Mouse (Mus musculus) heart, postnatal 4 days (tissue): ENCODE results near the gene Fto. TPM values are rescaled to one million over a fixed set of nuclear protein-coding genes. Genes with fewer than 3 reads are reported as not detected.

Source experiments
- DNase-seq: peaks from one replicate; pipeline ENCODE4 v3.0.0; 2021
- total RNA-seq, 2 experiments: library from RNA; stranded (reverse); gene quantifications; 2 replicates each; pipeline ENCODE4 v1.2.3; 2021

The Fto gene
- total RNA-seq, 2 experiments from 2014 or later, result 81.5 to 87.0 TPM

- no peak for DNase-seq
Measured at GRCm38 (mm10) chr8:91458016-91458415, 144.7 kb downstream of the Fto start.

DNA sequence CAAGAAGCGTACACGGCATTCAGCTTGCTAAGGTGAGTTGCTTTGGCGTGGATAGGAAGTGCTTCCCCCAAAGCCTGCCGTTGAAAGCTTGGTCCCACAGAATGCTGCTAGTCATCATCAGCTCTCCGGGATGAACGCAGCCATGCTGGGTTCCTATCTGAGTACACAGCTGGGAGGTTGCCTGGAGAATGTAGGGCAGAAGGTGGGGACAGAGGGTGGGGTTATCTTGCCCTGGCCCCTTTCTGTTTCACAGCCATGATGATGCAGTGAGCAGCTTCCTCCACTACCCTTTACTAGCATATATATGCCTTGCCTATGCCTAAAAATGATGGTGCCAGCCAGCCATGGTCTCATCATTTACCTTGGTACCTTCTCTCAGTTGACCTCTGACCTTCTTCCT, 147.6 kb downstream of the Fto start:
- DNase-seq, result no peak

- no peak for DNase-seq
Measured at GRCm38 (mm10) chr8:91463757-91464156, 150.4 kb downstream of the Fto start.

- DNase-seq, result no peak
Measured at GRCm38 (mm10) chr8:91467463-91467862, 154.1 kb downstream of the Fto start.

DNA sequence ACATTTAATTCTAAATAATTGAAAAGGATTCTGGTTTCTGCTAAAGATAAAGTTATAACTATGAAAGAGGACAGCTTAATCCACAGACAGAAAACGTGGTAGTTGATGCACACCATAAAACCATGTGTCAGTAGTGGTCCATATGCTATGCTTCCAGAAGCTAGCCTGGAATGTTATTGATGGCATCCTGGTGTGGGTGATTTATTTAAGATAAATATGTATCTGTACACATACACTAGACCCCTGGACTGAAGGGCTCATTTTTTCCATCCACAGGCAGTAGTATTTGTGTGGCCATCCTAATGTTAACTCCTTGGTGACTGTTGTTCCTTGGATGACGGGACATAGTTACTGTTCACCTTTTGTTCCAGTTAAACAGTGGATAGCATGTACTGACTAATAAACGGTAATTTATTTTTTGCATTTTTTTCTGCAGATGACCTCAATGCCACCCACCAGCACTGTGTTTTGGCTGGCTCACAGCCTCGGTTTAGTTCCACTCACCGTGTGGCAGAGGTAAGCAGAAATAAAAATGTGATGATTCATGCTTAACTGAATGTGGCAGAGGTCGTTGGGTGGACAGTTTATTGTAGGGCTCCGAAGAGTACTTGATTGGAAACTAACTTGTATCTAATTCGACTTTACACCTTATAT, 154.7 kb downstream of the Fto start:
- DNase-seq, result no peak

DNA sequence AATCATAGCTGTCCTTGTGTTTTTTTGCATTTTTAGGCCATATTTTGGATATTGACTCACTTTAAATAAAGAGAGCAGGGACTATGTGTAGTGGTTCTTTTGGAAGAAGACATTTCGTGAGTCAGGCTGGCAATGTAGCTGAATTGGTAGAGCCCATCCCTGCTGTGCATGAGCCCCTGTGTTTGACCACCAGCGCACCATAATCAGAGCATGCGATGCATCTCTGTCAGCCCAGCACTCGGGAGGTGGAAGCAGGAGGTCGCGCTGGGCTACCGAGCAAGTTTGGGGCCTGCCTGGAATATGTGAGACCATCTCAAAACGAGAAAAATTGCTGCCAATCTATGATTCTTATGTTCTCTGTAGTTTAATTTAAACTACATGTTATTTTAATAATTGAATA, 156.1 kb downstream of the Fto start:
- no peak for DNase-seq

DNA sequence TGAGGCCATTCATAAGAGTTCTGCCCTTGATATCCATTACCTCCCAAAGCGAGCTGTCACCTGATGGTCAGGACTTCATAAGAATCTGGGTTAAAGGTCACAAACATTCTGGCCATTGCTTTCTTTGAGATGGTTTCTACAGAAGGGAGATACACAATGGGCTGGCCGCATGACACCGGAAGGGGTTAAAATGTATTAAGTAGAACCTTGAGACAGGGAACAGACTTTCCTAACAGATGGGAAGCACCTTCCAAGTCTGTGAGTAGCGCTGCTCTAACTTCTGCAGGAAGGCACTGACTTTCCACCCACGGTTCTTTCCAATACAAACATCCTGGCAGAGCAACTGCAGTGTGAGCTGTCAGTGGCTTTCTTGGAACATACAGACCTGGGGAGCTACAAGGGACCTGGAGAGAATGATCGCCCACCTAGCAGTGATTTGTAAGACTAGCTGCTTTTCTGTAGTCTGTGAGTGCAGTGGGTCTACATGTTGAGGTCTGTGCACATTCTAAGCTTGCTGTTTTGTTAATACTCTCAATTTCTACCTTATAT, 161.5 kb downstream of the Fto start:
- DNase-seq, result no peak

GRCm38 (mm10) chr8:91476988-91477387, 163.7 kb downstream of the Fto start:
- no peak for DNase-seq

DNA sequence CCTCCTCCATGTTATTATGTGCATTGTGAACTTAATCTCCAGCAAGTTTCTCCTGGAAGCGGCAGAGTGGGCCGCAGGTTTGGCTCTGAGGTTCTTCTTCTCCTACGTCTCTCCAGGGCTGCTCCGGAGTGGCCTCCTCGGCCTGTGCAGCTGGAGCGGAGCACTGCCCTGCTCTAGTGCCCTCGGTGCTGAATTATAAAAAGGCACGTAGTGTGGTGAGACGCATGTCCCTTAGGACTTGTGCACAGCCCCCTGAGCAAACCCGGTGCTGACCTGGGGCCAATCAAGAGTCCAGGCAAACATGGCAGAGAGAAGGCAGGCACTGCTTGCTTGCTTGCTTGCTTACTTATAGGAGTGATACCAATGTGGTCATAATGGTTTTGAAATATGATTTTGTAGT, 164.1 kb downstream of the Fto start:
- DNase-seq, result no peak

DNA sequence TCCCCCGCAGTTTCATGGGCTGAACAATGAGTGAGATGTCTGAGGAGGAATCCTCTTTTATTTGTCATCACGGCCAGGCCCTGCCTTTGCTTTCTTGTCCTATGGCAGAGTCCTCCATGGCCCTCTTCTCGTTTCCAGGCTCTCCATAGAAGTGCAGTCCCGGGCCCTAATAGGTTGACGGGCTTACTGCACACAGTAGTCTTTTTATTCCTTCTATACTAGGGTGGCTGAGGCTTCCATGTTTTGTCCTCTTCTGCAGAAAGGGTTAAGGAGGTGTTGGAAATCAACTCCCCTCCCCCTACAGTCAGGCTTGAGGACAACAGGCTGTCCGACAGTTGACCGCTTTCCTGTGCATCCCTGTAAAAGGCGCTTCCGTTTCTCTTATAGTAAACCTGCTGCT, 169.2 kb downstream of the Fto start:
- DNase-seq, result no peak

- DNase-seq, result no peak
Measured at GRCm38 (mm10) chr8:91486394-91486793, 173.1 kb downstream of the Fto start.

GRCm38 (mm10) chr8:91487456-91487855, 174.1 kb downstream of the Fto start:
- DNase-seq, result no peak

DNA sequence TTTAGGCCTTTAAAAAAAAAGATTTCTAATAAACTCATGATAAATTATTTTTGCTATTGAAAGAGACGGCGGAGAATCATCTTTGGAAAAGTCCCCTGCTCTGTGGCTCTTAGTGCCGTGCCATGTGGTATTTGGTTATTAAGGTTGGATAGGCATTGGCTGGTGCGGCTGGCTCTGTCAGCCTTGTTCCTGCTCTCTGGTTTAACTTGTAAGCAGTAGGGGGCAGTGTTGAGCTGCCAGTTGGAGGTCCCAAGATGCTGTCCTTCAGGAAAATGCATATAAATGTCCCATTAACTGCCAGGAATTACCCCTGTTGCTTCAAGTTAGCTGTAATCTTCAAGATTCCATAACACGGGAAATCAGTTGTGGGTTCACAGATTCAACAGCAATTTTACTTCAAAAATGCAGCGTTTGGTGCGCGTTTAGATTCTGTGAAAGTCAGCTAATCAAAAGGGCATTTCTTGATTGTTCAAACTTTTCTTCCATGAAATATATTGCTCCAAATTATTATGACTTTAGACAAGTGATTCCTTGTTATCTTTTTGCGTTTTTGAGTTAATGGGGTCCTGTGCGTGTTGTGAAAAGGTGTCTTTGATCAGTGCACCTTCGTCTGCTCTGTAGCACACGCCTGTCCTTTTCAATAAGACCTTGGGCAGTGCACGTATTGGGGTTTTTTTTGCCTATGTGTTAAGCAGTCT, 174.9 kb downstream of the Fto start:
- peak; percentile 80 for DNase-seq

GRCm38 (mm10) chr8:91488784-91489450, 175.6 kb downstream of the Fto start:
- no peak for DNase-seq

GRCm38 (mm10) chr8:91490065-91490464, 176.7 kb downstream of the Fto start:
- DNase-seq, result no peak

- no peak for DNase-seq
Measured at GRCm38 (mm10) chr8:91493373-91493772, 180.0 kb downstream of the Fto start.

GRCm38 (mm10) chr8:91494501-91495259, 181.4 kb downstream of the Fto start:
- no peak for DNase-seq

DNA sequence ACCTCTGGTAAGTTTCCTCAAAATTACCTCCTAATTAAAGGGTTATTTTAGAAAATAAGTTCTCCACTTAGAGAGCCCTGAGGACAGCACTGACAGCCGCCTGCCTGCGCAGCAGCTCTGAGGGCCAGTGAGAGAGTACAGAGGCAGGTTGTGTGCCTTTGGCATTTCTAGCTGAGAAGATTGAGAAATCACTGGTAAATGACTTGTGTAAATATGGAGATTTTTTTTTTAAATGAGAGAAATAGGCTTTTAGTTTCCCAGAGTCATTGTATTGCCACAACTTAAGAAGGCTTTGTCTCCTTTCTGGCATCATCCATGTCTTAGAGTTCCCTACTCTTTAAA, 181.9 kb downstream of the Fto start:
- no peak for DNase-seq

DNA sequence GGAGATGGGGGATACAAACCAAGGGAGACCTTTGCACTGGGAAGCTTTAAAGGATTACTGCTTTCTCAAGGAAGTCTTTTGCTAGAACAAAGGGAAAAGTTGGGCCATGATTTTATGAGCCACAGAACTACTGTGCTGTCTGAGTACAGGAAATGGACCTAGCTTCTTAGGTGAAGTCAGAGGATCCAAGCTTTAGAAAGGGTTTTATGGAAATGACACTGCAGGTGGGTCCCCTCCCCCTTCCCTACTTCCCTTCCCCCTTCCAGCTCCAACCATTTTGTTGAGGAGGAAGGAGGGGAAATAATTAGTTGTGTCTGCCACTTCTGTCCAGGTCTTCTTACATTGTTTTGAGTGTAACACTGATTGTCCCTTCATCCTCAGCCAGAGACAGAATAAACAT, 182.7 kb downstream of the Fto start:
- DNase-seq, result no peak

DNA sequence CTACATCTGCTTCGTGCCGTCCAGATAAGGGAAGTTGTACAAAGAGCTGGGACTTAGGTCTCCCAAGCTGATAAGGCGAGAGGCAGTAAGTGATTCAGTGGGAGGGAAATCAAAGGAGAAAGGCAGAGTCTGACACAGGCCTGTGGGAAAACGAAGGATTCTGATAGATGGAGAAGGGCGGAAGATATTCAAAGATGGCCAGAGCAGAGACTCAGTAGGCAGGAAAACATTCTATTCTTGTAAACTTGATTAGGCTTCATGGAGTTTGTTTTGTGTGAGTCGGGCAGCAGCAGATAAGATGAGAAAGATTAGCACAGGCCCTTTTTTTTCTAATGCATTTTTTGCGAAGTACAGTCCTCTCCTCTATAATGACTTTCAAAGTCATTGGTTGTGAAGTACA, 183.6 kb downstream of the Fto start:
- no peak for DNase-seq

DNA sequence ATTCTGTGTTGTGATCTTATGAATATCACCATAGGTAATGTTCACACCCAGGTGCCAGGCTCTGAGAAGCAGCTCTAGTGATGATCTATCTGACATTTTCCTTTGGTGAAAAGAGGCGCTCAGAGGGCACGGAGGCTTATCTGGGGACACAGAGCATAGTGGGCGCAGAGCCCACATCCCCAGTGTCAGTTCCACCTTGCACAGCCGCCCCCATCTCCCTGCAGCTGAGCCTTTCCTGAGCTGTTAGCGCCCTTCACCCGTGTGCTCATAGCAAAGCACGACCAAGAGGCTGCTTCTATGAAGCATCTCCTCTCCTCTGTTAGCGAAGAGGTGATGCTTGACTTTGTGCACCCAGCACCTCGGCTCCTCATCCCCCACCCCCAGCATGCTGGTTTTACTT, 185.3 kb downstream of the Fto start:
- no peak for DNase-seq

DNA sequence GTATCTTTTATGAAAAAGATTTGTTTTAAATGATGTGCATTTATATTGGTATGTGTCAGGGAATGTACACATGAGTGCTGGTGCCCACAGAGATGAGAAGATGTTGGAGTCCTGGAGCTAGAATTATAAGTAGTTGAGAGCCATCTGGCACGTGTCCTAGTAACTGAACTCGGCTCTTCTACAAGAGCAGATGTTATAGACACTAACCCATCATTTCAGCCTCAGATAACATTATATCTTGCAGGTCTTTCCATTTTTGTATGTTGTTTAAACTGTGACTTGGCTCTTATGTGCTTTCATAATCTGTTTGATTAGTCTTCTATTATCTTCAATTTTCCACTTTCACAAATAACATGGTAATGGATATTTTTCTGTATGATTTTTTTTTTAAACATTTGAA, 186.0 kb downstream of the Fto start:
- DNase-seq, result no peak
